Mouse (Mus musculus) layer of hippocampus, adult 11-12 months (tissue): ENCODE measurements around the gene Spata32.

ENCODE experiments used
- DNase-seq: peaks from one replicate; pipeline ENCODE4 v3.0.0; 2022; ENCODE audit warnings: low spot score

The Spata32 gene

DNA sequence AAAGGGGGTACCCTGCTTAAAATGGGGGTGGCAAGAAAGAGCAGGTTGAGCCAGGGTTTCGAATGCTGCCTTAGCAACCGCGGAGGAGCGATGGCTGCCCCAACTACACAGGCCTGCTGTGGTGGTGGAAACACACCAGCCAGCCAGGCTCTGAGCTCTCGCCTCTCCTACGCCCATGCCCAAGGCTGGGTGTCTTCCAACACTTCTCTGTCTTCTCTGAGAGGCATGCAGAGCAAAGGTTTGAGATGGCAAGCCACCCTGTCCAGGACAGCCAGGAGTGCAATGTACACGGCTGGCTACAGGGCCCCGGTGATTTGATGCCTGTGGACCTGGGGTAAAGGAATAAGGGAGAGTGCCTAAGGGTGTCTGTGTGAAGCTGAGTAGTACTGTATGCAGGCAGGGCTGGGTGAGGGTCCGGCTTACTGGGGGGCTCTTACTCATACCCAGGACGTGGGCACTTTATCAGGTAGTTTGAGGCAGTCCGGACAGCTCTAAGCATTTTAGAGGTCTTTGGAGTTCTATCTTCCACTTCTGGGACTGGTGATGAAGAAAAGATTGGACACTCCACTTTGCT is 44.4 kb downstream of the Spata32 start:
- peak; percentile 37 for DNase-seq

DNA sequence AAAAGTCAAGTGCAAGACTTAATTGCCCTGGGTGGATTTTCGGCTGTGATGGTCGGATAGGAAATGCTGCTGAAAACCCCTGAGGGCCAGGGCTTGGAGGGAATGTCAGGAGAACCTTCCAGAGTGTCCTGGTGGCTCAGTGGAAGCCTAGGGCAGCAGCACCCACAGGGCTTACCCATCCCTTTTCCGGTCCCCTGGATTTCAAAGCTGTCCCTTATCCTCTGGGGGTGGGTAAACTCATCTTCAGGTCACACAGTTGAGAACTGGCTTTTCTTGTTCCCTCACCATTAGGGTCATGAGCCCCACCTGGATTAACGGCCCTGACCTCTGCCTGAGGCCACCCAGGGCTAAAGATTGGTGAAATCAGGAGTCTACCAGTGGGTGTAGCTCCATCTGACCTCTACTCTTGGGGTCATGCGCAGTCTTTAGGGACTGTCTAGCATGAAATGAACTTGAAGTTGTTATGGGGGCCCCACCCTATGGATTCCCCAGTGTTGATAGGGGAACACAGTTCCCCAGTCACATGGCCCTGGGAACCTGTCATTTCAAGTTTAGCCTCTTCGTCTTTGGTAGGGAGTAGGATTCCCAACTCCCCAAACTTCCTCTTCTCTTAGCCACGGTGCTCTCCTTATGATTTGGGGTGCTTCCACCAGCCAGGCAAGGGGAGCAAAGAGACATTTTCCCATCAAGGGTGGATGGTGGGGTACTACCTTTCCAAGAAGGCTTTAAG is 45.0 kb downstream of the Spata32 start:
- DNase-seq = no peak

DNA sequence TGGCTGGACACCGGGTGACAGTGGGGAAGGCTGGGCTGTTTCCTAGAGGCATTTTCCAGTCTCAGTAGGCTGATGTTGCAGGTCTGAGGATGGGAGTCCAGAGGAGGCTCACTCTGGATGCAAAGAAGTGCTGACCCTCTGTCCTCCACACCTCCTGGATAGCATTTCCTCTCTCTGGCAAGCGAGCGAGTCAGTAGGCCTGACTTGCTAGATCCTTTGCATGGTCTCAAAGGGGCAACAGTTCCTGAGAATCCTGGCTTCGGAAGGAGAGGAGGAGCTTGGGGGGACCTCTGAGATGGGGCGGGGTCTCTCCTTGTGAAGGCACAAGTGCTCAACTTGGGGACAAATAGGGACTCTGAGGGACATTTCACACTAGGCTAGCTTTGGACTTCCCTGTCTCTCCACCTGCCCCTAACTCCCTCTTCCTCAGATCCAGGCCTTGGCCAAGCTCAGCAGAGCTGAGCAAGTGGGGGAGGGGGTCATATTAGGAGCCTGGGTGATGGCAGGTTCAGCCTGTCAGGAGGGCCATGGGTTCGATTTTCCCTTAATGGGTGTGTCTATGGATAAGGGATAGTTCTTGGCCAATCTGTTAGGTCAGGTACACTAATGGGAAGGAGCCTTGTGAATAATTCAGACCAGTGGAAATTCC is 45.7 kb downstream of the Spata32 start:
- DNase-seq = no peak

DNA sequence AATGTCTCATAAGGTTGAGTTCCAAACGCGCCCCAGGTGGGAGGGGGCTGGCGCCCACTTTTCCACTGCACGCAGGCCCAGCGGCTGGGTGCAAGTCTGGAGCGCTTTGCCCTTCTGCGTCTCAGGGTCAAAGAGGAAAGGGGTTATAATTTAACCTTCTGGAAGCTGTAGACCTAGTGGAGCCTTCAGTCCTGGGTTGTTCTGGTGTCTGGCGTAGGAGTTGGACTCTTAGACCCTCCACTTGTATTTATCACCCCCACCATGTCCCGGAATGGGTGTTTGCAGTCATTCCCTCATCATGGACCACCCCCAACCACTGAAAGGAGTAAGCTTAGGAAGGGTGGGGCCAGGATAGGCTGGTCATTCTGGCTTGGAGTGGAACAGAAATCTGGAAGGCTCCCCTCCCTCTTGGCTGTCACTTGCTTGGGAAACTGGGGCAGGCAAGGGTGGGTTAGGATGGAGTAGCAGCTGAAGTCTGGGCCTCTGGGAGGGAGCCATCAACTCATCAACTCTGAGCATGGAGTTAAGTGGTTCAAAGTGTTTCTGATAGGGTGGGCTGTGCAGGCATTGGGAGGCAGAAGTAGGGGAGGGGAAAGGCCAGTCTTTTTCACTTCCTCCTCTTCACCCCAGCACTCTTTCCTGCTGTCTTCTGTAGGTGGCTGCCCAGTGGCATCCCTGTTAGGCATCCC is 46.4 kb downstream of the Spata32 start:
- peak; percentile 24 for DNase-seq

DNA sequence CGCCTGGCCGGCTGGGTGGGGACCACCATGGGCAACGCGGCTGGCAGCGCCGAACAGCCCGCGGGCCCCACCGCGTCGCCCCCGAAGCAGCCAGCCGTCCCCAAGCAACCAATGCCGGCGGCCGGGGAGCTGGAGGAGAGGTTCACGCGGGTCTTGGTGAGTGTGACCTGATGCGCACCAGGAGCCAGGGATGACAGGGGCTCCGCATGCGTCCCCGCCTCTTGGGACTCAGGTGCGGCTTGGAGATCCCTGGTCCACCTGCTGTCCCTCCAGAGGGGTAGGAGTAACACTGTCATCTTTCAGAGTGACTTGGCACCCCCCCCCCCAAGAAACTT is 47.0 kb downstream of the Spata32 start:
- DNase-seq = no peak

DNA sequence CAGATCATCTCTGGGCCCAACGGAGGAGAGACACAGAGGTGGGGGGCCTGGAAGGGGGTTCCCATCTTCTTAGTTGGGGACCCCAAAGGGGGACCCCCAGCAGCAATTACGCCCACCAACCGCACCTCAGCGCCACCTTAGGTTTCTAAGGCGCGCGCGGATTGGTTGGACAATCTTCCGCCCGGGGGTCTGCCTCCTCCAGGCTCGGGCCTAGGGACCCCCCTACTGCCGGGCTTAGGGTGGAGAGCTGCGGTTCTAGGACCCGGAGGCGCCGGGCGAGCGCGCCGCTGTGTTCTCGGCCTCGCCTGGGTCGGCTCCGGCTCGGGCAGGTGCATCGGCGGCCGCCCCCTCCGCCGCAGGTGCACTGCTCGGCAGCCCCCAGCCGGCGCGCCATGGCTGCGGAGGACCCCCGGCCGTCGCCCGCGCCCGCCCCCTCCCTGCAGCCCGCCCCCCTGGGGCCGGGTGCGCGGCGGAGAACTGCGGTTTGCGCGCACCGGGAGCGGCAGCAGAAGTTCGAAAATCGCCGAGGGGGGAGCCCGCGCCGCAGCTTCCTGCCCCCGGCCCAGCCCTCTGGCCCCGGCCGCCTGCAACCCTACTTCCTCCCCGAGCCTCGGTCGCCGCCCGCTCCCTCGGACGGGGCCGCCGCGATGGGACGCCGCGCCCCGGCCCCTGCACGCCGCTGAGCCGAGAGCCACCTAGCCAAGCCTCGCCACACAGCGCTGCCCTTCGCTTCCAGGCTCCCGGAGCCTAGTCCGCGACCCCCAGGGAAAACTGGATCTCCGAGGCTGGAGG is 47.5 kb downstream of the Spata32 start, which contains the start of gene Fmnl1:
Fmnl1 (plus strand) TSS at position 614 of the 792 bp plus-strand sequence.
- no peak for DNase-seq

DNA sequence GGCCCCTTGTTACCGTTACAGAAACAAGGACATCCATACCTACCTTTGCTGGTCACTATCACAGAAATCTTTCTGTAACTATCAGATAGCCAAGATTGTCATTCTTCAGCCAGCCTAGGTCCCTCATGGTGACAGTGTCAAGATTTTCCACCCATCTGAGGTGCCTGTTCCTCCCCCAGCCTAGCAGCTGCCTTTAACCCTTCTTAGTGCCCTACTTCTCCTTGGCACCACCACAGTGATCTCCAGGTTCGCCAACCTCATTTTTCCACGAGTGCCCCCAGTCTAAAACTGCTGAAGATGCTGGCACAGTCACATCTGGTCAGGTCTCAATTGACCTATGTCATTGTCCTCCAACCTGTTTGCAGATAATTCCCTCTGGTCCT is 48.1 kb downstream of the Spata32 start:
- DNase-seq = no peak

DNA sequence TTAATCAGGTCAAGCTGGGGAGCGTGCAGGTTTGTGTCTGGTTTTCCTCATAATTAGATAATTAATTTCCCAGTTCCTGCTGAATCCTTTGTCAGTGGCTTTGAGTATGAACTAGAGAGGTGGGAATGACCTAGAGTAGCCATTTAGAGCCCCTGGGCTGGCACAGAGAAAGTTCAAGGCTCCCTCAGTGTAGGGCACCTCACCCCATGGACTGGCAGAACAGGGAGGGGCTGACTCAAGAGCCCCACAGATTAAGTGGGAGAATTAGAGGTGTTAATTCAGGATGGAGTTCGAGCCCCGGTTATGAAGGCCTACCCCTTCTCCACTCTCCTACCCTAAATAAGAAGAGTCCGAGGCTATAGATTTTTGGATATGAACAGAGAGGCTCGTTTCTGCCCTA is 48.6 kb downstream of the Spata32 start:
- no peak for DNase-seq

DNA sequence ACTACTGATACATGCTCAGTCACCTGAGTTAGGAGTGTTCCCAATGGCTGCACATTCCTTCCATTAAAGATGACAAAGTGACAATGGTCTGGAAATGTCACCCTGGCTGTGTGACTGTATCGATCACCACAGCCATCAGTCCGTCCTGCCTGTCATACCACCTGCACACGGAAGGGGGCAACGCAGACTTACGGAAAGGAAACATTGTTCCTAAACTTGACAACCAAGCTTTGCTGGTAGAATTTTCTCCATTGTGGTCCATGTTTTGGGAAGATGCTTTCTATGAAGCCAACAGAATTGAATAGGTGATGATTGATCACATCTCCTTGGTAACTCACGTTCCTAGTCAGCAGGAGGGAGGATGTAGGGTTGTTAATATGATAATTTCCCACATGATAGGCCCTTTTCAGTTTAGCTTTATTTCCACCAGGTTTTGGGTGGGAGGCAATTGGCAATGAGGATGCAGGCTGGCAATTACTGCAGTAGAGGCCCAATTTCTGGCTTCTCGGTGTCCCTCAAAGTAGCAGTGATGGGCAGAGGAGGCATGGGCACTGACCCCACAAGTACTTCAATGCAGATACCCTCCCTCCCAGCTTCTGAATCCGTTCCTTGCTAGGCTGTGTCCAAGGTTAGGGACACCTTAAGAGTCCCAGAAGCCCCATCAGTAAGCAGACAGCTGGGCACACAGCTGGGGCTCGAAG is 49.4 kb downstream of the Spata32 start:
- DNase-seq = peak; percentile 90

DNA sequence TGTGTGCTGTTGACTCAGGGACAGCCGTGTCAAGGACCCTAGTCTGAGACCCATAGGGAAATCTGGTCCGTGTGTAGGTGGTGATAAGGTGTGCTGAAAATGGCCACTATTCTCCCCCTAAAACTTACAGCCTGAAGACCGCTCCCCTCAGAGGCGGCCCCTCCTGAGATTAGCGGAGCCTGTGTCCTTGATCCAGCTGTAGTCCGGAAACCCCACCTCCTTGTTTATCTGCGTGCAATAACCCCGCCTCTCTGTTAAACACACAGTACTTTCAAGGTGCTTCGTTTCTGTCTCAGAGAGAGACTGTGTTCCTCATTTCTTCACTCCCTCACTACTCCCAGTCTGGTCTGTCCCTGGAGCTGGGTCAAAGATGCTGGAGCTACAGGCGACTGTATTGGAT is 53.8 kb downstream of the Spata32 start:
- DNase-seq = no peak

GRCm38 (mm10) chr11:103162132-103162531 is 56.1 kb downstream of the Spata32 start:
- DNase-seq = peak; percentile 12

DNA sequence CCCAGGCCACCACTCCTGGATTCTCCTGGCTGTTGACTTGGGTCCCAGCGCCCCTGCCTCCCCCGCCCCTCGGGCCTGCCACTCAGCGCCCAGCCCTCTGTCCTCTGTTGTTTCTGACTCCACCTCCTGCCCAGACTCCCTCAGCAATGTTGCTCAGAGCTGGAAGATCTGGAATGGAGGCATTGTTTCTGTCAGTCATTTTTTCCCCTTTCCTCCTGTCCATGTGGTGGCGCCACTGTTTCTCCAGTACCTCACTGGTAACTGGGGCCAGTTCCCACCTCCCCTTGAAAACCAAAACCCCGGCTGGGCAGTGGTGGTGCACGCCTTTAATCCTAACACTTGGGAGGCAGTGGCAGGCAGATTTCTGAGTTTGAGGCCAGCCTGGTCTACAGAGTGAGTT is 56.8 kb downstream of the Spata32 start:
- no peak for DNase-seq

- DNase-seq = no peak
These were observed 57.5 kb downstream of the Spata32 start for GRCm38 (mm10) chr11:103160738-103161137.

- peak; percentile 96 for DNase-seq
These were observed 59.4 kb downstream of the Spata32 start for GRCm38 (mm10) chr11:103158621-103159478.
